Mouse (Mus musculus): ENCODE data around the gene Tmem196. TPM values are rescaled to one million over a fixed set of nuclear protein-coding genes. Genes with fewer than 3 reads are reported as not detected.
"Not testable (repeated sequence)": the region's sequence is repeated elsewhere in the genome, so short reads cannot be mapped to it uniquely, and the experiment has no call there.

The Tmem196 gene
- polyA plus RNA-seq, 1 experiment = not detected

GRCm38 (mm10) chr12:120015201-120015600 is 69.6 kb downstream of the Tmem196 start:
- Histone ChIP-seq H3K36me3 (replicated peaks; ENCODE audit: low read length) (no peaks in the 10 kb centered on the region), H3K9me3 (no peaks in the 10 kb centered on the region), H3K4me3 (replicated peaks) (no peak overlapping the region), H3K27me3 (replicated peaks) (no peaks in the 10 kb centered on the region), H3K4me1 (no peaks in the 10 kb centered on the region)
- TF ChIP-seq FLI1 (IDR thresholded peaks at IDR 0.05; ENCODE audit: low read length) = no peak
- no peak for TF ChIP-seq GATA1 (IDR thresholded peaks at IDR 0.05; ENCODE audit: borderline replicate concordance, low read length)

- not testable (repeated sequence) for H3K27me3 ChIP-seq (replicated peaks); H3K4me3 ChIP-seq (replicated peaks); H3K36me3 ChIP-seq (replicated peaks; ENCODE audit: low read length); H3K9me3 ChIP-seq; H3K4me1 ChIP-seq
These were observed 82.7 kb downstream of the Tmem196 start for GRCm38 (mm10) chr12:120028089-120028959.

Measured in megakaryocyte, embryonic 14.5 days (primary cell).